Mouse (Mus musculus) skeletal muscle tissue, adult 2 months (tissue): ENCODE results near the gene Pml.
"Not testable (repeated sequence)": the region's sequence is repeated elsewhere in the genome, so short reads cannot be mapped to it uniquely, and the experiment has no call there.

ENCODE experiments used
- DNase-seq: peaks from one replicate; pipeline ENCODE4 v3.0.0-alpha.2; 2012; ENCODE audit warnings: low read depth, low spot score

Gene Pml

DNA sequence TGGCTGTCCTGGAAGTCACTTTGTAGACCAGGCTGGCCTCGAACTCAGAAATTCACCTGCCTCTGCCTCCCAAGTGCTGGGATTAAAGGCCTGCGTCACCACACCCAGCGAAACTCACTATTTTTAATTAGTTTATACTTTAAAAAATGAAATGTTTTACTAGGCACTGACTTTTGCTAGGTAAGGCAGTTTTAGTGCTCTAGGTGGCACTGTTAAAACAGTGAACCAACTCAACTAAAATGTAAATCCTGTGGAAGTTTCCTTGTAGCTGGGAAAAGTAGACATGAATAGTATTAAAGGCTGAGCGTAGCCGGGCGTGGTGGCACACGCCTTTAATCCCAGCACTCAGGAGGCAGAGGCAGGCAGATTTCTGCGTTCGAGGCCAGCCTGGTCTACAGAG is 22.0 kb upstream of the Pml start:
- DNase-seq = not testable (repeated sequence)

DNA sequence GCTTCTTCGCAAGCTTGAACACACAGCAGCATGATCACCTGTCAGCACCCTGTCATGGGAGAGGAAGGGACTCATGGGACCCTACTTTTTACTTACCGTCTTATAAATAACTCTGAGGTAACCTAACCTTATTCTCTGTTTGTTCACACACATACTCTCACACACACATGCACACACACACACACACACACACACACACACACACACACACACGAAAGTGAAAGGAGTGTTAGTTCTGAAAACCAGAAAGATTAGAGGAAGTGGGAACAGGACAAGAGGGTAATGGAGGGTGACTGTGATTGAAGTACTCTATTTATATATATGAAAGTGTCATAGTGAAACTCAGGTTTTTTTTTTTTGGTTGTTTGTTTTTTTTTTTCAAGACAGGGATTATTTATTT is 21.5 kb upstream of the Pml start:
- no peak for DNase-seq

DNA sequence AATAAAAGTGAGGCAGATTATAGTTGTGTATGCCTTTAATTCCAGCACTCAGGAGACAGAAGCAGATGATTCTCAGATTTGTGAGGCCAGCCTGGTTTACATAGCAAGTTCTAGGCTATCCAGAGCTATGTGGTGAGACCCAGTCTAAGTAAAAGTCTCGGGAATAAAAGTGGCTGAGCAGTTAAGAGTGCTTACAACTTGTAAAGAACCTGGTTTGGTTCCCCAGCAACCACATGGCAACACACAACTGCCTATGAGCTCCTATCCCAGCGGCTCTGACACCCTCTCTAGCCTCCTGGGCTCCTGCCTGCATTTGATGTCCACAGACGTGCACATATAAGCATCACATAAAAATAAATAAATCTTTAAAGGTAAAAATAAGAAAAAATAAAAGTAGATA is 20.5 kb upstream of the Pml start:
- no peak for DNase-seq

DNA sequence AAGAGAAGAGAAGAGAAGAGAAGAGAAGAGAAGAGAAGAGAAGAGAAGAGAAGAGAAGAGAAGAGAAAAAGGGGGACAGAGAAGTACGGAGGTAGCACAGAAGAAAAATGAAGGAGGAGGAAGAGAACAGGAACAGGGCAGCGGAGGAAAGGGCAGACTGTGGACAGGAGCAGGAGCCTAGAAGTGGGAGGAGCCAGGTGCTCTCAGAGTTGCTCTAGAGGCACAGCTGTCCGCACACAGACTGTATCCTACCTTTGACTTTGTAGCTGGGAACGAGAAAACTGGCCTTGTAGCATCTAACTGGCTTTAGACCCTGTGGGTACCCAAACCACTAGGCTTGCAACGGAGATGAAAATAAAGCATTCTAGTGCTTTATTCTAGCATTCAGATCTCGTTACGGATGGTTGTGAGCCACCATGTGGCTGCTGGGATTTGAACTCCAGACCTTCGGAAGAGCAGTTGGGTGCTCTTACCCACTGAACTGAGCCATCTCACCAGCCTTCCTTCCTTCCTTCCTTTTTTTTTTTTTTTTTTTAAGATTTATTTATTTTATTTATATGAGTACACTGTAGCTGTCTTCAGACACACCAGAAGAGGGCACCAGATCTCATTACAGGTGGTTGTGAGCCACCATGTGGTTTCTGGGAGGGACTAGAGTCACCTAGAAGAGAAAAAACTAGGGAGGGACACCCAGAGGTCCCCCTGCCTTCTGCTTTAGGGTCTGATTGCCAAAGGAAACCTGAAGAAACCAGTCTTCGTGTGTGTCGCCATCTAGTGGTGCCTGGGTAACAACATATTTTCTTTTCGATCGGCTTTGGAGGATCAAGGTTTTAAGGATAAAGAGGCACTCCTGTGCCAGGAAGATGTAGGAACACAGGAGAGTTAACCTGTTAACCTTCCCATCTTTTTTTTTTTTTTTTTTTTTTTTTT is 19.1 kb upstream of the Pml start:
- DNase-seq = peak; percentile 47

DNA sequence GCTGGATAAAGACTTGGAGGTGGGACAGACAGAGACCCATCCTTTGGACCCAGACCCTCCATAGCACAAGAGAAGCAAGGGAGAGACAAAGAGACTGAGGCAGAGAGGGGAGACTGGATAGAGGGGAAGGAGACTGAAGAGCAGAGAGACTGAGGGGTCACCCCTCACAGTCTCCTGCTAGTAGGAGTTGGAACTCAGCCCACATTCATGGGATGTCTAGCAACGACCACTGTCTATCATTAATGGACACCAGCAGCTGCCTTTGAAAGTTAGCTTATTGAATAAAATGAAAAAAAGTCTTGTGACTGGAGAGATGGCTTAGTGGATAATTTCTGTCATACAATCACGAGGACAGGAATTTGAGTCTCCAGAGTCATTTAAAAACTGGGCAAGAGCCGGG is 17.5 kb upstream of the Pml start:
- DNase-seq = no peak

DNA sequence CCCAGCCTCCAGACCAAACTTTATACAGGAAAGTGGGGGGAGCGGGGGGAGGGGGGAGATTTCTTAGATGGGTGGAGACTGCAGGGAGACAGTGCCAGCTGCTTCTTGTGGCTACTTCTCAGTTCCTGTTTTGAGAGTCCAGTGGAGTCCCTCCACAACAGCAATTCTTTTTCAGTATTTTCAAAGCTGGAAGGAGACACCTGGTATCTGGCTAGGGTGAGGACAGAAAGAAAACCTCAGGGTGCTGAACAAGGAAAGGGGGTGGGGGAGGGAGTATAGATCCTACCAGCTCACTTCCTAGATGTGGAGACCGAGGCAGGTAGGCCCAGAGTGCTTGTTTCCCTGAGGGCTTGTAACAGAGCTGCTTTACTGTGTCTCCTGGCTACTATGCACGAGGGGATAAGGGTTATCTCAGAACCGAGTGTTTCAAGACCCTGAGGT is 17.0 kb upstream of the Pml start:
- DNase-seq = no peak

DNA sequence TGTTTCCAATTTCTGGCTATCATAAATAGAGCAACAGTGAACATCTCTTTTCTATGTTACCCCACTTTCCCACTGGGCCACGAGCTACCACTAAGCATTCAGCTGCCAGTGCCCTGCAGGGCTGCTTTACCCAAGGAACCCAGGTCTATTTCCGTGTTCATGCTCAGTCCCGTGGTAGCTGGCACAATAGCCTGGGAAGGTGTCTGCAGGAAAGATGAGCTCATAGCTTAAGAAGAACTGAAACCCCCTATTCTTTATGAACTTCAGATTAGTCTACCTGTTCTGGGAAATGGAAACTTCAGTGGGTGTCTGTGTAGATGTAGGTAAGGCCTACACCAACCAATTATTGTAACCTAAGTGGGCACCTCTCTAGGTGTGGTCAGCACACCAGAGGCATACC is 15.8 kb upstream of the Pml start:
- DNase-seq = no peak

DNA sequence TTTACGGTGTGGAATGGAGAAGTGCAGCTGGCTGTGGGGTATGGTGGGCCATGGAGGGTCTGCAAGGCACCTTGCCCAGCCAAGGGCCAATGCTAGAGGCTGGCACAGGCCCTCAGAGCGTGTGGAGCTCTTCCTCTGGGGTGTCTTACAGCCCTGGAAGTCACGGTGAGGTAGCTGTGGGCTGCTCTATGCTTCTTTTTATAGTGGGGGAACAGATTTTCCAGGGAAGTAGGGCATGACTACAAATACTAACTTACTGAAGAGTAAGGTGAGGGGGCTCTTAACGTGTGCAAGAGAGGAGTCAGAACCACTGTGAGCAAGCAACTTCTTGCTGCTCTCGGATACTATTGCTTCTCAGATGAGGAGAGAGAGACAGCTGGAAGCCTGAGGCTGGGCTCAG is 12.9 kb upstream of the Pml start:
- DNase-seq = no peak

DNA sequence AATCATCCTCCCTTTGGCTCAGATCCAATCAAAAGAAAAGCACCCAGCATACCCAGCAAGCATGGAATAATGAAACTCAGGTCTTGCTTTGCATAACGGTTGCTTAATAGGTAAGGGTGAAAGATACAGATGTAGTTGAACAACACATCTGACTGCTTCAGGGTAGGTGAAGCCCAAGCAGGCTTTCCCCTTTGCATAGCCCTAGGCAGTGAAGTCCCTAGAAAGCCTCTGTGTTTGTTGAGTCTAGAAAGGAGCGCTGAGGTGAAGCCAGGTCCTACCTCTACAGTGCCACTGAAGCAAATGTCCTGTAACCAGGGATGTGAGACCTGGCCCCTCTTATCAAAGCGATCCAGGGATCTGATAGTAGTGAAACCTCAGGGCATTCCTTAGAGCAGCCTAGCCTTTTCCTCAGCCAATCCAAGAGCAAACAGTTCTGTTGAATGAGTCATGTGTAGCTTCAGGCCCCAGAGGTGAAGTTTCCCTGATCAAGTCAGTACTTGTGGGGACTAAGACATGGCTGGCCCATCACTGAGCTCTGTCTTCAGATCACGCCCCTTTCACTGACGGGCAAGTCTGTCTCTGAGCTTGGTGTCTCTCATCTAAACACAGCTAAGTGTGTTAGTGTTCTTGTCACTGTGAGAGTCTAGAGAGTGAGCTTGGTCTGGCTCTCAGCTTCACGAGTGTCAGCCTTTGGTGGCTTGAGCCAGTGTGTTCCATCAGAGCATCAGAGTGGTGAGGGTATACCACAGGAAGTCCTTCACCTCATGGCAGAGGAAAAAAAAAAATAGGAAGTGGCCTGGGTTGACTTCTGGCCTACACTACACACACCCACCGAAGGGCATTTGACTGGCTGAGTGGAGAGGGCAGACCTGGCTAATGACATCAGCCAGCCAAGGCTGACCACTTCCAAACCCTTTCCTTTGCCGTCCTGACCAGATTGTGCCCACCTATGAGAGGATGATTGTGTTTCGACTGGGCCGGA is 6.4 kb upstream of the Pml start:
- no peak for DNase-seq

DNA sequence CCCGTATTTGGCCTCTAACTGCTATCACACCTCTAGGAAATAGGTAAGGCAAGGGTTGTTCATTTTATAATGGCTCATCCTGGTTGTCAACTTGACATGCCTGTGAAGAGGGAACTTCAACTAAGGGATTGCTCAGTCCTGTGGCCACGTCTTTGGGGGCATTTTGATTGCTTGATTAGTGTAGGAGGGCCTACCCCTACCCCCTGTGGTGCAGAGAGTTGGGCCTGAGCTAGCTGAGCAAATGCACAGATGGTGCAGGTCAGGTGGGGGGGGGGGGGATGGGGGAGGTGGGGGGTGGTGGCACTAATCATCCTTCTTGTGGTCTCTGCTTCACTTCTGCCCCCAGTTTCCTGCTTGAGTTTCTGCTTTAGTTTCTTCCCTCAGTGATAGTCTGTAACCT is 5.5 kb upstream of the Pml start:
- no peak for DNase-seq

DNA sequence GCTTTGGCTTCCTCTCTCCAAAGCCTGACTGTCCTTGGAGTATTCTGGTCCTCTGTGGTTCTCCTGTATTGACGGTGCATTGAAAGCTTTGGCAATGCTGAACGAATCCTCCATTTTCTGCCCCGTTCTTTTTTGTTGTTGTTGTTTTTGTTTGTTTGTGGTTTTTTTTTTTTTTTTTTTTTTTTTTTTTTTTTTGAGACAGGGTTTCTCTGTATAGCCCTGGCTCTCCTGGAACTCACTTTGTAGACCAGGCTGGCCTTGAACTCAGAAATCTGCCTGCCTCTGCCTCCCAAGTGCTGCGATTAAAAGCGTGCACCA is 4.2 kb upstream of the Pml start:
- DNase-seq = not testable (repeated sequence)

DNA sequence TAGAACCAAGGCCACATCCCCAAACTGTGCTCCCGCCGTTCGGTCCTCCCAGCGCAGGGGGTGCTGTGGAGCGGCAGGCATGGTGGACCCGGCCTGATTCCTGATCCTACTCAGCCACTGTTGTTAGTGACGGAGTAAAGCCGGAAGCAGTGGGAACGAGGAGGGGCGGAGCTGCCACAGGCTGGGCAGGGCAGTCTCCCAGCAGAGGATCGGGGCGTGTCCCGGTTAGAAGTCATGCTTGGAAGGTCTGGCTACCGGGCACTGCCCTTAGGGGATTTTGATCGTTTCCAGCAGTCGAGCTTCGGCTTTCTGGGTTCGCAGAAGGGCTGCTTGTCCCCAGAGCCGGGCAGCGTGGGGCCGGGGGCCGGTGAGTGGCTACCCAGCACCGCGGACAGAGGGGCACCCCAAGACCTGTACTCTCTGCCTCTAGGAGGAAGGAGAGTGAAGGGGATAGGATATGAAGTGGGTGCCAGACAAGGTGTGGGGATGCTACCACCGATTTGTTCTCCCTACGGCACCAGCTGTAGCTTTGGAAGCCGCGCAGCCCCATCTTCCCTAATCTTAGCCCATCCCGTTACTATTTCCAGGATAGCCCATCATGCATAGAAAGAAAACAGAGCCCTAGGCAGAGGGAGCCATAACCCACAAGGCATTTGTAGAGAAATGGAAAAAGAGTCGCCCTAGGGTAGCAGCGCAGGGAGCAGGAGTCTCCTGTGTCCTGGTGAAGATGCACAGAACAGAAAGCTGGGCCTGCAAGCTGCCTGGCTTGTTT is 3.6 kb upstream of the Pml start, which contains the start of gene Stoml1:
TSS of gene Stoml1 (plus strand) at position 132 of the 772 bp plus-strand sequence.
- peak; percentile 93 for DNase-seq

DNA sequence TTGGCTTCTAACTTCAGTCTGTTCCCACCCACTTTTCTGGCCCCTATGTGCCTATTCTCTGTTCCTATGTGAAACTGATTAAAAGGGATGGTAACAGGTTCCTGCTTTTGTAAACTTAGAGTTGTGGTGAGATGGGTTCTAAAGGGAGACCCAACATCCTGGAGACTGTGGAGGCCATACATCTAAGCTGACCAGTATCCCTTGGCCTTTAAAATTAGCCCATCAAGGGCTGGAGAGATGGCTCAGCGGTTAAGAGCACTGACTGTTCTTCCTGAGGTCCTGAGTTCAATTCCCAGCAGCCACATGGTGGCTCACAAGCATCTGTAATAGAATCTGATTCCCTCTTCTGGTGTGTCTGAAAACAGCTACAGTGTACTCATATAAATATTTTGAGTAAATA is 1.1 kb upstream of the Pml start:
- DNase-seq = not testable (repeated sequence)

DNA sequence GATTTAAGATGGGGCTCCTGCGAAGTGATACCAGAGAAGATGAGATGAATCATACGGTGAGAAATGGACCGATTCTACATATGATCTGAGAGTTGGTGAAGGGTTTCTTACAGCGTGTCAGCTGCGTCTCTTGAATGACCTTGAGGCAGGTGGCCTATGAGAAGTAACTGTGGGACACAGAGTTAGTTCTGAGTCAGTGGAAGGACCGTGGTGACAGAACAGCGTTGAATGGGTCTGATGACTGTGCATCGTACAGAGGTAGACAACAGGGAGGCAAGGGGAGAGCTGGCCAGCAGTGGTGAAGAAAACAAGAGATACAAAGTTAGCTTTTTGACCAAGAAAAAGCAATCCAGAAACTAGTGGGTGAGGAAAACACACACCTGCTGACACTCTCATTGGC is 736 bp upstream of the Pml start:
- no peak for DNase-seq

DNA sequence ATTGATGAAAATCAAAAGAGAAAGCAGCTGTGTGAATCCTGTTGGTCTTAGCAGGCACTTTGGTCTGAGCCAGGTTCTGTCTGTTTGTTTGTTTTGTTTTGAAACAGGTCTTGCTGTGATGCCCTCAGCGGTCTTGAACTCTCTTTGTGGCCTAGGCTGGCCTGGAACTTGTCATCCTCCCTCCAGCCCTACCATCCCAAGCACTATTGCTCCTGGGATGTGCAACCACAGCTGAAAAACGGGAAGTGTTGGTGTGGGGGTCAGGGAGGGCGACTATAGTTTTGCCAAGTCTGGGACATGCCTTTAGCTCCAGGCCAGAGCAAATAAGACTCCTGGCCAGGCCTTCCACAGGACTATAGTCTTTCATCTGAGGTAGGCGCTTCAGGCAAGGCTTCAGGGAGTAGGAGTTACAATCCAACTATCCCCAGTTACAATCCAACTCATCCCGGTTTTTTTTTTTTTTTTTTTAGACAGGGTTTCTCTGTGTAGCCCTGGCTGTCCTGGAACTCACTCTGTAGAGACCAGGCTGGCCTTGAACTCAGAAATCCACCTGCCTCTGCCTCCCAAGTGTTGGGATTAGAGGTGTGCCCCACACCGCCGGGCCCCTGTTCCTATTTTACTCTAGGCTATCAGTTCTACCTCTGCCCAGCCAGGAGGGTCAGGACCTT is 706 bp downstream of the Pml start:
- no peak for DNase-seq

DNA sequence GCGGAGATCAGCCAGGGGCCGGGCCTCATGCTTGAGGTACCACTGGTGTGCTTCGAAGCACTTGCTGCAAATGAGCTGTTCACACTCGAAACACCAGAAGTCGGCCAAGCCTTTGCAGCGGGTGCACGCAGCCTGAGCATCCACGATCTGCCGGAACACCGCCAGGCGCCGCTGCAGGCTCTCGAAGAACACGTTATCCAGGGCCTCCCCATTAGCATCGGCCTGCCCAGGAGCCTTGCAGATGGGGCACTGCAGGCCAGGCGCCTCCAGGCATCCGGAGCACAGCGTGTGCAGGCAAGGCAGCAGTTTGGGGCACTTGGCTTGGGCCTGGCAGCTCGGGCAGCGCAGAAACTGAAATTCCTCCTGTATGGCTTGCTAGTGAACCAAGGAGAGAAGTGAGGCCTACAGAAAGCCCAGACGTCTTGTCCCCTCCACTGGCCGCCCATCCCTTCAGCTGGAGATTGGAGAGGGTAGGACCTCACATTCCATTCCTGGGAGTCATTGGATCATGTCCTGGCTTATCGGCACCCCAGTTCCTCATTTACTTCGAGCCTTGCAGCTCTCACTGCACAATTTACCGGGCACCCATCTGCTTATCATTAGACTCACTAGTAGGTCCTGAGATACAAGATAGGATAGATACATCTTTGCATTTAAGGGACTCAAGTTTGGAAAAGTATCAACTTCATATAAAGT is 2.4 kb downstream of the Pml start:
- peak; percentile 68 for DNase-seq

DNA sequence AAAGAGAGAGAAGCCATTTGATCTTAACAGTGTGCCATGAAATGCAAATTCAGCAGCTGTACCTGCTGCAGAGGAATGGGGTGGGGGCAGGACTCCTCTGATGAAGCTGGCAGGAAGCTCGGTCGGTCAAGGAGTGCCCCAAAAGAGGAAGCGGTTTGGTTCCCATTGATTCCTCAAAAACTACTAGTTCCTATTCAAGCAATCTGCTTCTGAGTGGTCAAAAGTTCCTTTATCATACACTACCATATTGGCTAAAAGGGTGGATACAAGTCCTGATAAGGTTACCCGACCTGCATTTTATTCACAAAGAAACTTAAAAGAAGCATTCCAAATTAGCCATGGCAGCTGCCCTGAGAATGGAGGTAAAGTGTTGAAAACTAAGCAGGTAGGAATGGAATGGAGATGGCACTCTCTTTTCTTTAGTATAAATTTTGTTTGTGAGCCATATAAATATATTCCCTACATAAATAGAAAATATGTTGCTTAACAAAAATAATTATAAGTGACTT is 3.4 kb downstream of the Pml start:
- no peak for DNase-seq

DNA sequence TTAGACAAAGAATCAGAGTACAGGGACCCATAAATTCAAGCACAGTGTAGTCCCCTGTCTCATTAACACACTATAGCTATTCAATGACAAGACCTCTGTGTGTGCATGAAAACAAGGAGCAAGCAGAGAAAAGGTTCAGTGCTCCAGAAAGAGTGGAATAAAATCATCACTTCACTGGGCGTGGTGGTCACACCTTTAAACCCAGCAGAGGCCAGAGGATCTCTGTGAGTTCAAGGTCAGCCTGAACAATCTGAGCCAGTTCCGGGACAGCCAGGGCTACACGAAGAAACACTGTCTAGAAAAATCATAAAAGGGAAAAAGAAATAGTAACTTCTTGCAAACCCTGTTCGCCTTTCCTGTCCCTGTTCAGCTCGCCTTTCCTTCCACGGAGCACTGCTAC is 5.9 kb downstream of the Pml start:
- no peak for DNase-seq

DNA sequence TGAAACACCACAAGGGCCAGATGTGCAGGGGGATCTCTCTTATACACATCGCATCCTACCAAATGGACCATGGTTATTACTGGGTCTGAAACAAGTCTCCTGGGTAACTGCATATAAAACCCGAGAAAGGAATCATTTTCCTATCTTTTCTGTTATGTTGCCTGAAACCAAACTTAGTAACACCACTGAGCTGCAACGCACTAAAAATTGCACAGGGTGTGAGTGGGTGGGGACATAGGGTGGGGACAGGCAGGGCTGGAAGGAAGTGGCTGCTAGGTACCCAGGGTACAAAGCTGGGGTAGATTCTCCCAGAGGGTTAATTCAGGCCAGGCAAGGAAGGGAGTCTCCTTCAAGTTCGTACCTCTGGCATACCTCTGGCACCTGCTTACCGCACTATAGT is 6.9 kb downstream of the Pml start:
- DNase-seq = no peak

DNA sequence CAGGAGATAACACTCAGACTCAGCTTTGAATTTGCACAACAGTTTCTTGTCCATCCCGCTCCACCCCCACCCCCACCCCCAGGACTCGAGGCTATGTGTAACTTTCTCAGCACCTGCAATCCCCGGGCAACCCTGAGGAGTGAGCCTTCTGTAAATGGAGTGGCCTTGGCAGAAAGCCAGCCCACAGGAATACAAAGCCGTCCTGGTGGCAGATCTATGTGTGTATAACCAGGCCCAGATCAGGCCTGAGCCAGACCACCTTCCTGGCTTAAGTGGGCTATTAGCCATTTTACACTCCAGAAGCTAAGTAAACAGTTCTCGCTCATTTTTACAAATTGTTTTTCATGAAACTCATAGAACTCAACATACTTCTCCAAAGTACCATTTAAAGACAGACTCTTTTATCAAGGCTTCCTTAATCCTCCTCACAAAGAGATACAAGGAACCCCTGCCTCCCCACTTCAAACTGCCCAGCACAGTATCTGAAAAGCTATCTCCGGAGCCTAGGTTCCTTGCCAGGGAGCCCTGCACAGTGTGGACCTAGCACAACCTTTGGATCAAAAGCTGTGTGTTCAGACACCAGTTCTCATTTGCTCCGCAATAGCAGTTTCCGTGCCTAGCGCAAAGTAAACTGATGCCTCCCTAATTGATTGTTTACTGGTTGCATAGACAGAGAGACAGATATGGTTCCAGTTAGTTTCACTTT is 7.7 kb downstream of the Pml start:
- DNase-seq = no peak
